Comparison of ENCODE assay signal across 28 mouse cellular contexts in genomic region chr8:22145831-22146230, GRCm38 (mm10). TPM values are rescaled to one million over a fixed set of nuclear protein-coding genes. Genes with fewer than 3 reads are reported as not detected.
"Had no signal": no experiment of that assay in that cellular context is flagged by ENCODE, and none has a peak within 500 bp of the region (broad histone marks: within the 10 kb centered on the region; RNA-seq: fewer than 3 reads in every experiment).

No protein-coding gene starts in this region.

- H3K9me3 ChIP-seq: heart, embryonic 13.5 days; heart, embryonic 15.5 days; hindbrain, embryonic 10.5 days; hindbrain, embryonic 12.5 days; intestine, embryonic 15.5 days; limb, embryonic 13.5 days; limb, embryonic 15.5 days; liver, embryonic 12.5 days had no signal

- H3K36me3 ChIP-seq: intestine, embryonic 15.5 days; liver, embryonic 12.5 days had no signal

- H3K27me3 ChIP-seq: heart, embryonic 13.5 days; heart, embryonic 15.5 days; hindbrain, embryonic 12.5 days; intestine, embryonic 15.5 days; limb, embryonic 13.5 days; limb, embryonic 15.5 days; liver, embryonic 12.5 days had no signal

- H3K4me2 ChIP-seq: heart, embryonic 13.5 days; heart, embryonic 15.5 days; hindbrain, embryonic 12.5 days; hindbrain, embryonic 14.5 days; intestine, embryonic 15.5 days; limb, embryonic 13.5 days; limb, embryonic 15.5 days; liver, embryonic 12.5 days had no signal

- H3K4me1 ChIP-seq: hindbrain, embryonic 10.5 days; hindbrain, embryonic 12.5 days; intestine, embryonic 15.5 days; limb, embryonic 13.5 days; limb, embryonic 15.5 days had no signal

- H3K9ac ChIP-seq: heart, embryonic 13.5 days; heart, embryonic 15.5 days; hindbrain, embryonic 12.5 days; hindbrain, embryonic 14.5 days; intestine, embryonic 15.5 days; limb, embryonic 13.5 days; limb, embryonic 15.5 days; liver, embryonic 12.5 days; liver, embryonic 14.5 days had no signal

- ATAC-seq: hindbrain, embryonic 16.5 days; inflammation-experienced regulatory T-cells, adult 6 months; intestine, embryonic 15.5 days; intestine, postnatal 0 days; liver, embryonic 12.5 days had no signal

- H3K4me3 ChIP-seq: gastrocnemius, adult 2 months; heart, adult 2 months; heart, embryonic 13.5 days; heart, embryonic 15.5 days; hindbrain, embryonic 10.5 days; hindbrain, embryonic 12.5 days; intestine, embryonic 15.5 days; layer of hippocampus, adult 2 months; limb, embryonic 13.5 days; limb, embryonic 15.5 days; liver, embryonic 12.5 days had no signal

- H3K27ac ChIP-seq: gastrocnemius, adult 2 months; heart, adult 2 months; heart, embryonic 13.5 days; heart, embryonic 15.5 days; hindbrain, embryonic 10.5 days; hindbrain, embryonic 12.5 days; hindbrain, embryonic 14.5 days; intestine, embryonic 15.5 days; layer of hippocampus, adult 2 months; limb, embryonic 13.5 days; limb, embryonic 15.5 days; liver, embryonic 12.5 days; liver, embryonic 14.5 days had no signal

- DNase-seq: gastrocnemius, adult 2 months; gastrocnemius, postnatal 10 days; gastrocnemius, postnatal 25 days; heart, adult 2 months; heart, postnatal 14 days; heart, postnatal 36 days; kidney, adult 18-20 months; kidney, adult 8-10 months; kidney, postnatal 10 days; kidney, postnatal 25 days; kidney, postnatal 4 days; left cerebral cortex, postnatal 4 days had no signal

RNA-seq across cellular contexts. Expression of gene Nek5, which starts 21.0 kb away (rescaled TPM):
- polyA plus RNA-seq: kidney, embryonic 14.5 days; limb, embryonic 11.5 days; liver, embryonic 12.5 days had no signal
